Mouse (Mus musculus): ENCODE data around the gene 1700113H08Rik.

GRCm38 (mm10) chr10:87100668-87101067, 42.8 kb downstream of the 1700113H08Rik start:
- TF ChIP-seq CTCF (IDR thresholded peaks at IDR 0.05; ENCODE audit: control insufficient read depth, insufficient read depth, low read length) (no peak), POLR2A (IDR thresholded peaks at IDR 0.05; ENCODE audit: borderline replicate concordance, control insufficient read depth, low read depth, low read length) (no peak)

All from bone marrow, adult 2 months (tissue).